In genomic region chr4:145051209-145051969, GRCm38 (mm10) we compare ENCODE assay signal across 12 mouse cellular contexts.
DNase-seq lines count a peak whose midpoint lies in the region; ATAC-seq and TF ChIP-seq lines count a peak whose summit lies in the region.
"Had no signal": no experiment of that assay in that cellular context is flagged by ENCODE, and none has a peak within 500 bp of the region (broad histone marks: within the 10 kb centered on the region; RNA-seq: fewer than 3 reads in every experiment).

No protein-coding gene starts in this region.

- no peak overlapping the region for H3K9ac ChIP-seq in intestine, embryonic 14.5 days (ENCODE audit: low read length)
- H3K9ac ChIP-seq in intestine, embryonic 16.5 days (ENCODE audit: low read depth, low read length): no peak overlapping the region
- H3K9ac ChIP-seq in stomach, embryonic 14.5 days (replicated peaks; ENCODE audit: low read depth, low read length): no peak overlapping the region
- H3K9ac ChIP-seq in stomach, postnatal 0 days (ENCODE audit: low read length): no peak overlapping the region
- no peak overlapping the region for H3K9ac ChIP-seq in forebrain, embryonic 14.5 days (ENCODE audit: low read length)

- no peak overlapping the region for H3K4me3 ChIP-seq in intestine, embryonic 14.5 days (ENCODE audit: low read depth, low read length)
- H3K4me3 ChIP-seq in intestine, embryonic 16.5 days (ENCODE audit: low read length): no peak overlapping the region
- H3K4me3 ChIP-seq in stomach, embryonic 14.5 days (ENCODE audit: low read depth, low read length): no peak overlapping the region
- no peak overlapping the region for H3K4me3 ChIP-seq in stomach, postnatal 0 days (ENCODE audit: low read depth, low read length)
- H3K4me3 ChIP-seq in forebrain, embryonic 14.5 days (ENCODE audit: low read depth, low read length): no peak overlapping the region
- H3K4me3 ChIP-seq: erythroblast, embryonic 14.5 days; megakaryocyte, embryonic 14.5 days; myocyte had no signal

- TF ChIP-seq CTCF in stomach, postnatal 0 days (IDR thresholded peaks at IDR 0.05; ENCODE audit: low read depth): no peak

- ATAC-seq in intestine, embryonic 14.5 days (replicated peaks; ENCODE audit: low FRiP score, low TSS enrichment, low read depth): no peak
- no peak for ATAC-seq in intestine, embryonic 16.5 days
- ATAC-seq in stomach, embryonic 14.5 days (ENCODE audit: insufficient number of reproducible peaks, insufficient read depth, low FRiP score, low read depth): no peak
- ATAC-seq in stomach, postnatal 0 days (ENCODE audit: low FRiP score, low TSS enrichment): no peak
- no peak for ATAC-seq in forebrain, embryonic 14.5 days

- DNase-seq in intestine, embryonic 14.5 days (ENCODE audit: low spot score): no peak
- no peak for DNase-seq in stomach, postnatal 0 days (ENCODE audit: low spot score)
- peak; percentile 25 for DNase-seq in forebrain, embryonic 14.5 days (ENCODE audit: low spot score)
- DNase-seq in urinary bladder, postnatal 14 days (ENCODE audit: low spot score): no peak
- no peak for DNase-seq in frontal cortex, adult 2 months (ENCODE audit: extremely low spot score in 1 of 2, low spot score in 1 of 2)
- DNase-seq: cerebellum, adult 9-10 months; lung, adult 2 months had no signal

- no peaks in the 10 kb centered on the region for H3K9me3 ChIP-seq in intestine, embryonic 14.5 days (ENCODE audit: control insufficient read depth, low read length)
- no peaks in the 10 kb centered on the region for H3K9me3 ChIP-seq in intestine, embryonic 16.5 days (ENCODE audit: control insufficient read depth, low read length)
- H3K9me3 ChIP-seq in stomach, embryonic 14.5 days (ENCODE audit: control insufficient read depth, low read depth, low read length): no peaks in the 10 kb centered on the region
- no peaks in the 10 kb centered on the region for H3K9me3 ChIP-seq in stomach, postnatal 0 days (ENCODE audit: control insufficient read depth, low read length)
- no peaks in the 10 kb centered on the region for H3K9me3 ChIP-seq in forebrain, embryonic 14.5 days (replicated peaks; ENCODE audit: control insufficient read depth, low read length)
- H3K9me3 ChIP-seq: megakaryocyte, embryonic 14.5 days had no signal

- no peak for TF ChIP-seq EP300 in stomach, postnatal 0 days (optimal IDR thresholded peaks at IDR 0.05)

- 59% methylated on average over 4 of the region's 4 CpGs for whole genome bisulfite sequencing in intestine, embryonic 14.5 days
- WGBS in intestine, embryonic 16.5 days: 68% methylated on average over 4 of the region's 4 CpGs
- WGBS in stomach, embryonic 14.5 days: 64% methylated on average over 4 of the region's 4 CpGs
- WGBS in stomach, postnatal 0 days: 78% methylated on average over 4 of the region's 4 CpGs
- WGBS in forebrain, embryonic 14.5 days: 29% methylated on average over 4 of the region's 4 CpGs

- peaks cover 29% of the 10 kb centered on the region for H3K36me3 ChIP-seq in intestine, embryonic 14.5 days (ENCODE audit: control insufficient read depth, insufficient read depth, low read length)
- H3K36me3 ChIP-seq in intestine, embryonic 16.5 days (ENCODE audit: control insufficient read depth, insufficient read depth, low read length): 0 out of 2 replicates have a peak, but pooled peaks cover 8% of the 10 kb centered on the region
- peaks cover 10% of the 10 kb centered on the region for H3K36me3 ChIP-seq in stomach, embryonic 14.5 days (ENCODE audit: control insufficient read depth, insufficient read depth, low read length)
- H3K36me3 ChIP-seq in stomach, postnatal 0 days (ENCODE audit: control insufficient read depth, insufficient read depth, low read length): peaks cover 9% of the 10 kb centered on the region; the same call in 1 of the 2 replicates
- H3K36me3 ChIP-seq in forebrain, embryonic 14.5 days (ENCODE audit: control insufficient read depth, insufficient read depth, low read length): peaks cover 44% of the 10 kb centered on the region

- peaks cover 6% of the 10 kb centered on the region; the same call in 1 of the 2 replicates for H3K27me3 ChIP-seq in intestine, embryonic 14.5 days (replicated peaks; ENCODE audit: control insufficient read depth, insufficient read depth, low read length)
- no peaks in the 10 kb centered on the region for H3K27me3 ChIP-seq in intestine, embryonic 16.5 days (replicated peaks; ENCODE audit: control insufficient read depth, insufficient read depth, low read length)
- H3K27me3 ChIP-seq in stomach, embryonic 14.5 days (ENCODE audit: control insufficient read depth, insufficient read depth, low read length): no peaks in the 10 kb centered on the region
- no peaks in the 10 kb centered on the region for H3K27me3 ChIP-seq in stomach, postnatal 0 days (ENCODE audit: control insufficient read depth, insufficient read depth, low read length)
- no peaks in the 10 kb centered on the region for H3K27me3 ChIP-seq in forebrain, embryonic 14.5 days (replicated peaks; ENCODE audit: control insufficient read depth, insufficient read depth, low read length)
- H3K27me3 ChIP-seq: megakaryocyte, embryonic 14.5 days had no signal

- no peak overlapping the region for H3K4me2 ChIP-seq in intestine, embryonic 14.5 days (ENCODE audit: low read length)
- H3K4me2 ChIP-seq in intestine, embryonic 16.5 days (ENCODE audit: low read depth, low read length): no peak overlapping the region
- no peak overlapping the region for H3K4me2 ChIP-seq in stomach, embryonic 14.5 days (replicated peaks; ENCODE audit: low read depth, low read length)
- no peak overlapping the region for H3K4me2 ChIP-seq in stomach, postnatal 0 days (replicated peaks; ENCODE audit: low read depth)
- no peak overlapping the region for H3K4me2 ChIP-seq in forebrain, embryonic 14.5 days (ENCODE audit: low read length)

- peaks cover 31% of the 10 kb centered on the region for H3K4me1 ChIP-seq in intestine, embryonic 14.5 days (replicated peaks; ENCODE audit: control insufficient read depth, insufficient read depth, low read length)
- peaks cover 23% of the 10 kb centered on the region for H3K4me1 ChIP-seq in intestine, embryonic 16.5 days (ENCODE audit: control insufficient read depth, insufficient read depth, low read length)
- peaks cover 17% of the 10 kb centered on the region for H3K4me1 ChIP-seq in stomach, embryonic 14.5 days (ENCODE audit: control insufficient read depth, insufficient read depth, low read length)
- no peaks in the 10 kb centered on the region for H3K4me1 ChIP-seq in stomach, postnatal 0 days (replicated peaks; ENCODE audit: control insufficient read depth, insufficient read depth)
- peaks cover 4% of the 10 kb centered on the region; the same call in 1 of the 2 replicates for H3K4me1 ChIP-seq in forebrain, embryonic 14.5 days (ENCODE audit: control insufficient read depth, insufficient read depth, low read length)

- peak overlapping the region; percentile 27; the same call in 1 of the 2 replicates for H3K27ac ChIP-seq in intestine, embryonic 14.5 days (ENCODE audit: low read depth)
- no peak overlapping the region for H3K27ac ChIP-seq in intestine, embryonic 16.5 days (ENCODE audit: low read length)
- peak overlapping the region; percentile 64; the same call in 1 of the 2 replicates for H3K27ac ChIP-seq in stomach, embryonic 14.5 days (ENCODE audit: low read length)
- H3K27ac ChIP-seq in stomach, postnatal 0 days (replicated peaks): no peak overlapping the region
- no peak overlapping the region for H3K27ac ChIP-seq in forebrain, embryonic 14.5 days (ENCODE audit: low read depth, low read length)

Comparison
In these comparisons a context has a peak if more than half of its experiments do, and no peak if none do; other contexts are left out.
1. H3K27ac ChIP-seq: peak in intestine, embryonic 14.5 days (single experiment) and stomach, embryonic 14.5 days (single experiment); none in intestine, embryonic 16.5 days (single experiment), stomach, postnatal 0 days (single experiment) and forebrain, embryonic 14.5 days (single experiment).